In genomic region chr10:26345879-26346278, GRCm38 (mm10) we compare ENCODE assay signal across 19 mouse cellular contexts. TPM values are rescaled to one million over a fixed set of nuclear protein-coding genes. Genes with fewer than 3 reads are reported as not detected.
DNase-seq lines count a peak whose midpoint lies in the region; ATAC-seq and TF ChIP-seq lines count a peak whose summit lies in the region.
"Had no signal": no experiment of that assay in that cellular context is flagged by ENCODE, and none has a peak within 500 bp of the region (broad histone marks: within the 10 kb centered on the region; RNA-seq: fewer than 3 reads in every experiment).

No protein-coding gene starts in this region.

- no peaks in the 10 kb centered on the region for H3K27me3 ChIP-seq in heart, adult 2 months (ENCODE audit: control insufficient read depth, insufficient read depth, low read length)
- no peaks in the 10 kb centered on the region for H3K27me3 ChIP-seq in midbrain, postnatal 0 days (ENCODE audit: insufficient read depth, low read length)
- no peaks in the 10 kb centered on the region for H3K27me3 ChIP-seq in midbrain, embryonic 10.5 days (ENCODE audit: low read depth, poor library complexity, severe bottlenecking)
- H3K27me3 ChIP-seq: embryonic facial prominence, embryonic 12.5 days; forebrain, embryonic 13.5 days; heart, embryonic 13.5 days; limb, embryonic 15.5 days had no signal

- H3K36me3 ChIP-seq in heart, adult 2 months (ENCODE audit: control insufficient read depth, insufficient read depth, low read length): no peaks in the 10 kb centered on the region; the same call in 1 of the 2 replicates
- peaks cover 5% of the 10 kb centered on the region for H3K36me3 ChIP-seq in midbrain, postnatal 0 days (ENCODE audit: insufficient read depth, low read length)
- H3K36me3 ChIP-seq in midbrain, embryonic 10.5 days: peaks cover 74% of the 10 kb centered on the region

- 67% methylated on average over 1 of the region's 1 CpGs for WGBS in heart, adult 2 months
- 83% methylated on average over 1 of the region's 1 CpGs for WGBS in midbrain, postnatal 0 days
- 95% methylated on average over 1 of the region's 1 CpGs for WGBS in midbrain, embryonic 10.5 days

- no peak overlapping the region for H3K4me2 ChIP-seq in midbrain, postnatal 0 days (ENCODE audit: low read depth, low read length, poor library complexity, severe bottlenecking)
- H3K4me2 ChIP-seq: embryonic facial prominence, embryonic 12.5 days; forebrain, embryonic 13.5 days; heart, embryonic 13.5 days; limb, embryonic 15.5 days had no signal

- intact Hi-C loops in heart, adult 2 months (cut with DNase I): loop anchor here (10.0 kb wide), 1 partner anchor 661 kb away; no protein-coding TSS in a partner anchor

- H3K9me3 ChIP-seq in midbrain, postnatal 0 days (ENCODE audit: low read length): no peaks in the 10 kb centered on the region
- no peaks in the 10 kb centered on the region for H3K9me3 ChIP-seq in midbrain, embryonic 10.5 days (replicated peaks)
- H3K9me3 ChIP-seq: embryonic facial prominence, embryonic 12.5 days; forebrain, embryonic 13.5 days; heart, embryonic 13.5 days; hindbrain, embryonic 10.5 days; limb, embryonic 15.5 days had no signal

- no peak for DNase-seq in heart, adult 2 months
- no peak for DNase-seq in heart, adult 9 months (ENCODE audit: low spot score in 2 of 2)
- DNase-seq in midbrain, postnatal 0 days (ENCODE audit: low spot score): peak; percentile 47
- no peak for DNase-seq in midbrain, embryonic 10.5 days (ENCODE audit: low spot score)
- peak; percentile 16 for DNase-seq in brain, adult 2 months (ENCODE audit: low read depth, low spot score)
- DNase-seq in T-cell, adult 2 months (ENCODE audit: low spot score): no peak
- no peak for DNase-seq in c-Kit-positive CD71-positive TER-119-positive erythroid progenitor cells, embryonic 14.5 days (ENCODE audit: low spot score)
- DNase-seq: adrenal gland, postnatal 25 days; gastrocnemius, postnatal 25 days; kidney, adult 18-20 months; kidney, postnatal 4 days; lung, adult 2 months; right cerebral cortex, postnatal 14 days; thymus, adult 2 months had no signal

- H3K4me3 ChIP-seq in heart, adult 2 months: no peak overlapping the region
- H3K4me3 ChIP-seq in midbrain, postnatal 0 days (ENCODE audit: low read depth, low read length): no peak overlapping the region
- H3K4me3 ChIP-seq in midbrain, embryonic 10.5 days: no peak overlapping the region
- H3K4me3 ChIP-seq: embryonic facial prominence, embryonic 12.5 days; forebrain, embryonic 13.5 days; heart, embryonic 13.5 days; hindbrain, embryonic 10.5 days; limb, embryonic 15.5 days had no signal

- no peak for ATAC-seq in midbrain, postnatal 0 days (ENCODE audit: low FRiP score)
- ATAC-seq: forebrain, embryonic 13.5 days had no signal

- TF ChIP-seq POLR2A in heart, adult 2 months (IDR thresholded peaks at IDR 0.05; ENCODE audit: insufficient read depth, low read depth, low read length): no peak

- TF ChIP-seq CTCF in heart, adult 2 months (IDR thresholded peaks at IDR 0.05): peak; percentile 59
- TF ChIP-seq CTCF in midbrain, postnatal 0 days (IDR thresholded peaks at IDR 0.05): peak; percentile 70

- no peak for TF ChIP-seq EP300 in heart, adult 2 months (IDR thresholded peaks at IDR 0.05; ENCODE audit: insufficient read depth, low read depth, low read length)

- H3K9ac ChIP-seq in heart, adult 2 months (ENCODE audit: low read depth, low read length): no peak overlapping the region
- H3K9ac ChIP-seq in midbrain, postnatal 0 days (replicated peaks; ENCODE audit: low read length, poor library complexity, severe bottlenecking): no peak overlapping the region
- H3K9ac ChIP-seq: embryonic facial prominence, embryonic 12.5 days; forebrain, embryonic 13.5 days; heart, embryonic 13.5 days; limb, embryonic 15.5 days had no signal

- no peaks in the 10 kb centered on the region; the same call in 1 of the 2 replicates for H3K4me1 ChIP-seq in heart, adult 2 months (ENCODE audit: control insufficient read depth, insufficient read depth, low read length)
- no peaks in the 10 kb centered on the region for H3K4me1 ChIP-seq in midbrain, postnatal 0 days (ENCODE audit: insufficient read depth, low read length)
- H3K4me1 ChIP-seq in midbrain, embryonic 10.5 days: peaks cover 8% of the 10 kb centered on the region; the same call in 1 of the 2 replicates
- H3K4me1 ChIP-seq: forebrain, embryonic 13.5 days; hindbrain, embryonic 10.5 days had no signal

- H3K27ac ChIP-seq in heart, adult 2 months: no peak overlapping the region
- no peak overlapping the region for H3K27ac ChIP-seq in midbrain, postnatal 0 days (ENCODE audit: low read depth, low read length)
- H3K27ac ChIP-seq in midbrain, embryonic 10.5 days (replicated peaks): no peak overlapping the region
- H3K27ac ChIP-seq: embryonic facial prominence, embryonic 12.5 days; forebrain, embryonic 13.5 days; heart, embryonic 13.5 days; hindbrain, embryonic 10.5 days; limb, embryonic 15.5 days had no signal

- H3K79me2 ChIP-seq in heart, adult 2 months (replicated peaks; ENCODE audit: control insufficient read depth, insufficient read depth, low read length): no peaks in the 10 kb centered on the region

RNA-seq across cellular contexts. Expression of gene L3mbtl3, which starts 29.9 kb away (rescaled TPM):
- 1 to 10 TPM; 7.3 to 8.6 TPM for total RNA-seq in heart, adult 2 months (2021)
- polyA plus RNA-seq in heart, adult 2 months (2012; rRNA removed): 1.9 and 3.5 TPM in 2 replicates
- total RNA-seq in midbrain, postnatal 0 days (2014; rRNA removed): 59.6 and 69.5 TPM in 2 replicates
- 24.9 and 27.3 TPM in 2 replicates for polyA plus RNA-seq in midbrain, postnatal 0 days (2015; fragmentation: Nextera tagmentation; extraction: Ambion mirVana)
- 17.8 and 19.3 TPM in 2 replicates for polyA plus RNA-seq in midbrain, embryonic 10.5 days (2016; fragmentation: Nextera tagmentation; extraction: Ambion mirVana)

Comparison
In these comparisons a context has a peak if more than half of its experiments do, and no peak if none do; other contexts are left out.
1. DNase-seq: peak in midbrain, postnatal 0 days (single experiment) and brain, adult 2 months (single experiment); none in heart, adult 2 months (0 of 2), heart, adult 9 months (0 of 2), midbrain, embryonic 10.5 days (single experiment), T-cell, adult 2 months (single experiment) and c-Kit-positive CD71-positive TER-119-positive erythroid progenitor cells, embryonic 14.5 days (single experiment).